Mouse (Mus musculus) midbrain, embryonic 11.5 days (tissue): ENCODE results near the gene Ppp1r26. TPM values are rescaled to one million over a fixed set of nuclear protein-coding genes. Genes with fewer than 3 reads are reported as not detected.

Source experiments
- ATAC-seq: fragments of 200-750 bp; cut with Nextera tagmentation; 2 replicates; pipeline ENCODE4 v1.8.0; 2017; ENCODE audit warnings: moderate TSS enrichment, moderate library complexity; ENCODE audit not compliant: low FRiP score
- DNase-seq: peaks from one replicate; pipeline ENCODE4 v3.0.0; 2015; ENCODE audit warnings: low spot score; ENCODE audit errors: missing footprints
- H3K27ac ChIP-seq: fragments of 300-500 bp; sonication (generic); 2 replicates; pipeline ENCODE4 v1.5.1; 2014; ENCODE audit warnings: low read depth, low read length
- H3K27me3 ChIP-seq: fragments of 300-500 bp; sonication (generic); 2 replicates; pipeline ENCODE4 v1.6.1; 2014; ENCODE audit warnings: mild to moderate bottlenecking, low read length, moderate library complexity, mixed read lengths; ENCODE audit not compliant: control insufficient read depth, insufficient read depth
- H3K36me3 ChIP-seq: fragments of 300-500 bp; sonication (generic); 2 replicates; pipeline ENCODE4 v1.6.1; 2014; ENCODE audit warnings: mild to moderate bottlenecking, low read length, moderate library complexity, mixed read lengths; ENCODE audit not compliant: control insufficient read depth, insufficient read depth
- H3K4me1 ChIP-seq: fragments of 300-500 bp; sonication (generic); 2 replicates; pipeline ENCODE4 v1.6.1; 2014; ENCODE audit warnings: low read length; ENCODE audit not compliant: control insufficient read depth, insufficient read depth
- H3K4me2 ChIP-seq: fragments of 300-500 bp; sonication (generic); 2 replicates; pipeline ENCODE4 v1.6.1; 2014; ENCODE audit warnings: mild to moderate bottlenecking, moderate library complexity
- H3K4me3 ChIP-seq: fragments of 300-500 bp; sonication (generic); 2 replicates; pipeline ENCODE4 v1.5.1; 2014; ENCODE audit warnings: low read depth, low read length
- H3K9ac ChIP-seq: fragments of 300-500 bp; sonication (generic); 2 replicates; pipeline ENCODE4 v1.6.1; 2014; ENCODE audit warnings: low read length
- H3K9me3 ChIP-seq: fragments of 300-500 bp; sonication (generic); 2 replicates; pipeline ENCODE4 v1.6.1; 2016; ENCODE audit warnings: low read length; ENCODE audit not compliant: control insufficient read depth
- WGBS: fragments of 180-500 bp; shearing (Covaris S2); extraction: QIAGEN DNeasy Blood & Tissue Kit; methylation state at CpG from one replicate; pipeline ENCODE4 v1.1.7; 2014; 5-methylcytosine and 5-hydroxymethylcytosine counted together
- polyA plus RNA-seq: library from polyadenylated mRNA; unstranded; fragments of >200 nt; fragmentation: Nextera tagmentation; extraction: Ambion mirVana; gene quantifications from 2 replicates; pipeline ENCODE4 v1.2.1, GENCODE M21; 2014

The Ppp1r26 gene
- polyA plus RNA-seq, 1 experiment from 2014 or later, result 3.2 TPM

DNA sequence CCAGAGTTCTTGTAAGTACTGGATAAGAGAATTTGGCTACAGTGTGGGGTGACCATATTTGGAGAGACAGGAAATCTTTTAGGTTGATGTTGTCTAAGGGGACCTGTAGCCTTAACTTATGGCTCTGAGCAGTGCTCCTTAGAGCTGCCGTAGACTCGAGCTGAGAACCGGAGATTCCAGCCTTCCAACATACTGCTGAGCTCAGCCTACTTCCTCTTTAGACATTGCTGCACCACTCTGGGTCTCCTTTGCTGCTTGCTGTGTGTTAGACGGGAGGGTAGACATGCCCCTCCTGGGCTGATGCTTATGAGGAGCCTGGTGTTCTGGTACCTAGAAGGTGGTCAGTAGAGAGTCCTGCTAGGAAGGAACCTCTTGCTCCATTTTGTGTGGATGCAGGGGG lies 51.8 kb downstream of the Ppp1r26 start:
- Histone ChIP-seq H3K27ac (no peak overlapping the region), H3K9ac (no peak overlapping the region), H3K4me1 (no peaks in the 10 kb centered on the region), H3K4me3 (no peak overlapping the region), H3K36me3 (no peaks in the 10 kb centered on the region), H3K4me2 (no peak overlapping the region), H3K27me3 (no peaks in the 10 kb centered on the region), H3K9me3 (no peaks in the 10 kb centered on the region)
- WGBS, result 86% methylated on average over 4 of the region's 4 CpGs
- DNase-seq, result no peak
- no peak for ATAC-seq

DNA sequence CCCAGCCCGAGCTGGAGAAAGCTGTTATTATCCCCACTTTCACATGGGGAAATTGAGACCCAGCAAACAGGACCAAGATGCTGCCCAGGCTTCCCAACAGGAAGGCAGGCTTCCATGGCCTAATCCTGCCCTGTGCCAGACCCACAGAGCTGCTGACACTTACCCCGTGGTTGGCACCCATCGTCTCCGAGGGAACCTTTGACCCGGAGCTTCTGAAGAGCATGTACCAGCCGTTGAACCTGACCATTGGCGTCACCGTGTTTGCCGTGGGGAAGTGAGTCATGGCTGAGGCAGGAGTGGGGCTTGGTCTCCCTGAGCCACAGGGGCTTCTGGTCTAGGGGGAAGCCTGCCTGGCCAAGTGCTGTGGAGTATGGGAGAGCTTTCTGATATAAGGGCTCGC lies 56.4 kb downstream of the Ppp1r26 start:
- Histone ChIP-seq H3K4me2 (no peak overlapping the region), H3K4me3 (no peak overlapping the region), H3K9me3 (no peaks in the 10 kb centered on the region), H3K9ac (no peak overlapping the region), H3K27ac (no peak overlapping the region), H3K4me1 (no peaks in the 10 kb centered on the region), H3K27me3 (no peaks in the 10 kb centered on the region), H3K36me3 (no peaks in the 10 kb centered on the region)
- ATAC-seq (no peak), DNase-seq (no peak)
- WGBS, result 89% methylated on average over 10 of the region's 10 CpGs

DNA sequence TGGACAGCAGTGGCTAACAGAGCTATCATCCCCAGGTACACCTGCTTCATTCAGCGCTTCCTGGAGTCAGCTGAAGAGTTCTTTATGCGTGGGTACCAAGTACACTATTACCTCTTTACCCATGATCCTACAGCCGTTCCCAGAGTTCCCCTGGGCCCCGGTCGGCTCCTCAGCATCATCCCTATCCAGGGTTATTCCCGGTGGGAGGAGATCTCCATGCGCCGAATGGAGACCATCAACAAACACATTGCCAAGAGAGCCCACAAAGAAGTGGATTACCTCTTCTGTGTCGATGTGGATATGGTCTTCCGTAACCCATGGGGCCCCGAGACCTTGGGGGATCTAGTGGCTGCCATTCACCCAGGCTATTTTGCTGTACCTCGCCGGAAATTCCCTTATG lies 58.1 kb downstream of the Ppp1r26 start:
- Histone ChIP-seq H3K27me3 (no peaks in the 10 kb centered on the region), H3K4me3 (no peak overlapping the region), H3K36me3 (no peaks in the 10 kb centered on the region), H3K9ac (no peak overlapping the region), H3K27ac (no peak overlapping the region), H3K4me2 (no peak overlapping the region), H3K4me1 (no peaks in the 10 kb centered on the region), H3K9me3 (no peaks in the 10 kb centered on the region)
- DNase-seq (no peak), ATAC-seq (no peak)
- 89% methylated on average over 13 of the region's 13 CpGs for WGBS

Other genes starting within 250 kb of the Ppp1r26 start
- gene 1700007K13Rik, start 19.5 kb downstream of the Ppp1r26 start, polyA plus RNA-seq, result 0.99 and 1.3 TPM in 2 replicates
- 65.9 and 71.6 TPM in 2 replicates for gene Mrps2, start 21.3 kb downstream of the Ppp1r26 start, polyA plus RNA-seq
- 0.10 and 0.25 TPM in 2 replicates for gene Gbgt1, start 50.1 kb downstream of the Ppp1r26 start, polyA plus RNA-seq
- gene Gm10134, start 59.3 kb downstream of the Ppp1r26 start, polyA plus RNA-seq, result not detected in 2 replicates
- gene Ralgds, start 66.3 kb downstream of the Ppp1r26 start, polyA plus RNA-seq, result 45.8 and 48.8 TPM in 2 replicates
- 0.07 TPM in 1 of 2 replicates, not detected in the other for gene Cel, start 116.6 kb downstream of the Ppp1r26 start, polyA plus RNA-seq
- gene Gtf3c5, start 137.0 kb downstream of the Ppp1r26 start, polyA plus RNA-seq, result 38.8 and 40.5 TPM in 2 replicates
- gene Gfi1b, start 175.2 kb downstream of the Ppp1r26 start, polyA plus RNA-seq, result 2.8 and 3.3 TPM in 2 replicates
- 19.5 and 22.3 TPM in 2 replicates for gene Tsc1, start 194.4 kb downstream of the Ppp1r26 start, polyA plus RNA-seq